Mouse (Mus musculus) kidney, postnatal 4 days (tissue): ENCODE data around the gene Gm21866.
"Not testable (repeated sequence)": the region's sequence is repeated elsewhere in the genome, so short reads cannot be mapped to it uniquely, and the experiment has no call there.

ENCODE experiments used
- DNase-seq, 2 experiments: peaks; one replicate each; pipeline ENCODE4 v3.0.0; 2021; ENCODE audit warnings: mixed read lengths in 2 of 2

Gene Gm21866

DNA sequence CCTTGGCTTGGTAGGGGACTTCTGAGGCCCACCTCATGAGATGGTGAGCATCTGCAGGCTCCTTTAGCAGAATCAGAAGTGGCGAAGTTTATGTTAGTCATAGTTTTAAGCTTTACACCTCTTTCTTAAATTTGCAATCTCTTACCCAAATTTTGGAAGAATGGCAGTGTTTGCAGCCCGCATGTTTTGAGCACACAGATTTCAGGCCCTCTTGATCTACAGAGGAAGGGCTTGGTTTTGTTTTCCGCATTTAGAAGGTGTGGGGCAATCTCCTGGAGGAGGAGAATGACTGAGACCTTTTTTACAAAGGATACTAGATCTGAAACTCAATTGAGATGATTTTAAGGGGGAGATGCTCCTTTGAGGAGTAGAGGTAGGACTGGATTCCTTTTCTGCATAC, at the start of gene Gm21866:
Gene Gm21866 (minus strand): TSS at position 101 of the 400 bp plus-strand sequence.
- not testable (repeated sequence) for DNase-seq

GRCm38 (mm10) chrY:13493726-13494125, 28.3 kb upstream of the Gm21866 start, which contains the start of gene Gm20773:
Gene Gm20773 (plus strand): TSS chrY:13494026.
- not testable (repeated sequence) for DNase-seq
